Mouse (Mus musculus): ENCODE measurements around the gene Lcn4. TPM values are rescaled to one million over a fixed set of nuclear protein-coding genes. Genes with fewer than 3 reads are reported as not detected.

The Lcn4 gene
- total and polyA plus RNA-seq, 2 experiments: not detected

GRCm38 (mm10) chr2:26643942-26644341 lies 27.1 kb downstream of the Lcn4 start:
- 56% methylated on average over 2 of the region's 2 CpGs for WGBS
- peak; percentile 15 for DNase-seq (ENCODE audit: extremely low read depth, low read depth, low spot score)
- Histone ChIP-seq H3K27me3 (ENCODE audit: control insufficient read depth, insufficient read depth, low read length) (no peaks in the 10 kb centered on the region), H3K9ac (ENCODE audit: low read depth, low read length) (no peak overlapping the region), H3K79me2 (ENCODE audit: control insufficient read depth, insufficient read depth, low read length) (peaks cover 3% of the 10 kb centered on the region; the same call in 1 of the 2 replicates), H3K36me3 (ENCODE audit: control insufficient read depth, insufficient read depth, low read length) (no peaks in the 10 kb centered on the region), H3K4me3 (ENCODE audit: insufficient read depth, low read depth, low read length) (no peak overlapping the region), H3K4me1 (ENCODE audit: control insufficient read depth, insufficient read depth, low read length) (no peaks in the 10 kb centered on the region), H3K27ac (replicated peaks; ENCODE audit: insufficient read depth, low read depth, low read length) (no peak overlapping the region)
- TF ChIP-seq POLR2A (IDR thresholded peaks at IDR 0.05; ENCODE audit: extremely low read depth, insufficient read depth, low read length) (no peak), CTCF (IDR thresholded peaks at IDR 0.05; ENCODE audit: low read depth, low read length) (peak; percentile 25; the same call in 1 of the 2 replicates)

DNA sequence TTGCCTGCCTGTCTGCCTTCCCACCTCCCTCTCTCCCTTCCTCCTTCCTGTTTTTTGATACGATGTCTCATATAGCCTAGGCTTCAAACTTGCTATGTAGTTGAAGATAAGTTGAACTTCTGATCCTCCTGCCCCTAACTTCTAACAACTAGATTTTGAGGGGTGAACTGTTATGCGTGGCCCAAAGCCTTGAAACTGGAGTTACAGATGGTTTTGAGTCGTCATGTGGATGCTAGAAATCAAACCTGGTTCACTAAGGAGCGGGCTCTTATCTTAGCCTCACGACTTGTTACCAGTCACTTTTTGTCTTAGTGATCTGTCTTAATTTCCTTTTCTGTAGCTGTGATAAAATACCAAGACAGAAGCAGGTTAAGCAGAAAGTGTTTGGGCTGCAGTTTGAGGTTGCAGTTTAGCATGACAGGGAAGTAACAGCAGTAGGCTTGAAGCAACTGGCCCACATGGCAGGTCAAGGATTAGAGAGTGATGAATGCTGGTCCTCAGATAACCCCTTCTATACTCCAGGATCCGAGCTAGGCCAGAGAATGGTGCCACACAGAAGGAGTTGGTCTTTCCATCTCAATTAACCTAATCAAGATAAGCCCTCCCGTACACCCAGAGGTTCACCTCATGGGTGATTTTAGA lies 30.0 kb downstream of the Lcn4 start:
- 86% methylated on average over 7 of the region's 7 CpGs for WGBS

GRCm38 (mm10) chr2:26639838-26640830 lies 30.9 kb downstream of the Lcn4 start:
- H3K4me3 ChIP-seq (ENCODE audit: insufficient read depth, low read depth, low read length): peak overlapping the region; percentile 74
- peak; percentile 81 for DNase-seq (ENCODE audit: extremely low read depth, low read depth, low spot score)
- peaks cover 17% of the 10 kb centered on the region for H3K36me3 ChIP-seq (ENCODE audit: control insufficient read depth, insufficient read depth, low read length)
- H3K79me2 ChIP-seq (ENCODE audit: control insufficient read depth, insufficient read depth, low read length): peaks cover 3% of the 10 kb centered on the region; the same call in 1 of the 2 replicates
- WGBS: 6% methylated on average over 49 of the region's 49 CpGs
- TF ChIP-seq CTCF (IDR thresholded peaks at IDR 0.05; ENCODE audit: low read depth, low read length) (peak; percentile 92), POLR2A (IDR thresholded peaks at IDR 0.05; ENCODE audit: extremely low read depth, insufficient read depth, low read length) (peak; percentile 87)
- peak overlapping the region; percentile 84 for H3K9ac ChIP-seq (ENCODE audit: low read depth, low read length)
- H3K27me3 ChIP-seq (ENCODE audit: control insufficient read depth, insufficient read depth, low read length): no peaks in the 10 kb centered on the region
- H3K27ac ChIP-seq (replicated peaks; ENCODE audit: insufficient read depth, low read depth, low read length): peak overlapping the region; percentile 53
- peaks cover 5% of the 10 kb centered on the region; the same call in 1 of the 2 replicates for H3K4me1 ChIP-seq (ENCODE audit: control insufficient read depth, insufficient read depth, low read length)

More for the DNA sequence above, 30.0 kb downstream of the Lcn4 start:
- Histone ChIP-seq H3K9ac (ENCODE audit: low read depth, low read length) (no peak overlapping the region), H3K27me3 (ENCODE audit: control insufficient read depth, insufficient read depth, low read length) (no peaks in the 10 kb centered on the region), H3K27ac (replicated peaks; ENCODE audit: insufficient read depth, low read depth, low read length) (no peak overlapping the region), H3K4me1 (ENCODE audit: control insufficient read depth, insufficient read depth, low read length) (peaks cover 5% of the 10 kb centered on the region; the same call in 1 of the 2 replicates), H3K36me3 (ENCODE audit: control insufficient read depth, insufficient read depth, low read length) (peaks cover 16% of the 10 kb centered on the region), H3K79me2 (ENCODE audit: control insufficient read depth, insufficient read depth, low read length) (peaks cover 3% of the 10 kb centered on the region; the same call in 1 of the 2 replicates), H3K4me3 (ENCODE audit: insufficient read depth, low read depth, low read length) (no peak overlapping the region)
- TF ChIP-seq CTCF (IDR thresholded peaks at IDR 0.05; ENCODE audit: low read depth, low read length) (no peak), POLR2A (IDR thresholded peaks at IDR 0.05; ENCODE audit: extremely low read depth, insufficient read depth, low read length) (no peak)
- no peak for DNase-seq (ENCODE audit: extremely low read depth, low read depth, low spot score)

GRCm38 (mm10) chr2:26639083-26639482 lies 32.0 kb downstream of the Lcn4 start:
- peak; percentile 70 for DNase-seq (ENCODE audit: extremely low read depth, low read depth, low spot score)
- peaks cover 3% of the 10 kb centered on the region; the same call in 1 of the 2 replicates for H3K79me2 ChIP-seq (ENCODE audit: control insufficient read depth, insufficient read depth, low read length)
- H3K36me3 ChIP-seq (ENCODE audit: control insufficient read depth, insufficient read depth, low read length): peaks cover 17% of the 10 kb centered on the region
- no peaks in the 10 kb centered on the region for H3K27me3 ChIP-seq (ENCODE audit: control insufficient read depth, insufficient read depth, low read length)
- TF ChIP-seq POLR2A (IDR thresholded peaks at IDR 0.05; ENCODE audit: extremely low read depth, insufficient read depth, low read length) (no peak), CTCF (IDR thresholded peaks at IDR 0.05; ENCODE audit: low read depth, low read length) (peak; percentile 77)
- WGBS: 7% methylated on average over 8 of the region's 8 CpGs
- H3K4me3 ChIP-seq (ENCODE audit: insufficient read depth, low read depth, low read length): peak overlapping the region; percentile 29; the same call in 1 of the 2 replicates
- peaks cover 5% of the 10 kb centered on the region; the same call in 1 of the 2 replicates for H3K4me1 ChIP-seq (ENCODE audit: control insufficient read depth, insufficient read depth, low read length)
- peak overlapping the region; percentile 44; the same call in 1 of the 2 replicates for H3K9ac ChIP-seq (ENCODE audit: low read depth, low read length)
- no peak overlapping the region for H3K27ac ChIP-seq (replicated peaks; ENCODE audit: insufficient read depth, low read depth, low read length)

- Histone ChIP-seq H3K27ac (replicated peaks; ENCODE audit: insufficient read depth, low read depth, low read length) (no peak overlapping the region), H3K27me3 (ENCODE audit: control insufficient read depth, insufficient read depth, low read length) (no peaks in the 10 kb centered on the region), H3K9ac (ENCODE audit: low read depth, low read length) (no peak overlapping the region), H3K4me1 (ENCODE audit: control insufficient read depth, insufficient read depth, low read length) (peaks cover 5% of the 10 kb centered on the region; the same call in 1 of the 2 replicates), H3K4me3 (ENCODE audit: insufficient read depth, low read depth, low read length) (no peak overlapping the region), H3K79me2 (ENCODE audit: control insufficient read depth, insufficient read depth, low read length) (peaks cover 3% of the 10 kb centered on the region; the same call in 1 of the 2 replicates), H3K36me3 (ENCODE audit: control insufficient read depth, insufficient read depth, low read length) (peaks cover 17% of the 10 kb centered on the region)
- no peak for TF ChIP-seq POLR2A (IDR thresholded peaks at IDR 0.05; ENCODE audit: extremely low read depth, insufficient read depth, low read length)
- no peak for TF ChIP-seq CTCF (IDR thresholded peaks at IDR 0.05; ENCODE audit: low read depth, low read length)
- DNase-seq (ENCODE audit: extremely low read depth, low read depth, low spot score): no peak
- 73% methylated on average over 5 of the region's 5 CpGs for WGBS
Measured at GRCm38 (mm10) chr2:26638572-26638971, 32.5 kb downstream of the Lcn4 start.
